Mouse (Mus musculus) embryonic facial prominence, embryonic 12.5 days (tissue): ENCODE results near the gene Rnf26. TPM values are rescaled to one million over a fixed set of nuclear protein-coding genes. Genes with fewer than 3 reads are reported as not detected.

Experiments
- ATAC-seq: fragments of 200-750 bp; cut with Nextera tagmentation; 2 replicates; pipeline ENCODE4 v1.8.0; 2017; ENCODE audit not compliant: insufficient number of reproducible peaks, insufficient read depth, low FRiP score, low TSS enrichment
- H3K27ac ChIP-seq: fragments of 300-500 bp; sonication (generic); 2 replicates; pipeline ENCODE4 v1.5.1; 2016; ENCODE audit warnings: mild to moderate bottlenecking
- H3K27me3 ChIP-seq: fragments of 300-500 bp; sonication (generic); 2 replicates; pipeline ENCODE4 v1.6.1; 2016; ENCODE audit warnings: mild to moderate bottlenecking, moderate library complexity
- H3K36me3 ChIP-seq: fragments of 300-500 bp; sonication (generic); 2 replicates; pipeline ENCODE4 v1.6.1; 2016; ENCODE audit warnings: mild to moderate bottlenecking
- H3K4me1 ChIP-seq: fragments of 300-500 bp; sonication (generic); 2 replicates; pipeline ENCODE4 v1.6.1; 2016
- H3K4me2 ChIP-seq: fragments of 300-500 bp; sonication (generic); replicated peaks from 2 replicates; pipeline ENCODE4 v1.6.1; 2016; ENCODE audit warnings: mild to moderate bottlenecking, moderate library complexity
- H3K4me3 ChIP-seq: fragments of 300-500 bp; sonication (generic); 2 replicates; pipeline ENCODE4 v1.5.1; 2016; ENCODE audit warnings: mild to moderate bottlenecking
- H3K9ac ChIP-seq: fragments of 300-500 bp; sonication (generic); 2 replicates; pipeline ENCODE4 v1.6.1; 2016; ENCODE audit warnings: mild to moderate bottlenecking, moderate library complexity
- H3K9me3 ChIP-seq: fragments of 300-500 bp; sonication (generic); 2 replicates; pipeline ENCODE4 v1.6.1; 2016; ENCODE audit warnings: mild to moderate bottlenecking, moderate library complexity
- WGBS: fragments of 180-500 bp; shearing (Covaris S2); methylation state at CpG from one replicate; pipeline ENCODE4 v1.1.7; 2016; 5-methylcytosine and 5-hydroxymethylcytosine counted together
- polyA plus RNA-seq: library from polyadenylated mRNA; unstranded; fragments of >200 nt; fragmentation: Nextera tagmentation; extraction: Ambion mirVana; gene quantifications from 2 replicates; pipeline ENCODE4 v1.2.1, GENCODE M21; 2016

Rnf26 gene
- polyA plus RNA-seq, 1 experiment from 2014 or later: 86.7 TPM

DNA sequence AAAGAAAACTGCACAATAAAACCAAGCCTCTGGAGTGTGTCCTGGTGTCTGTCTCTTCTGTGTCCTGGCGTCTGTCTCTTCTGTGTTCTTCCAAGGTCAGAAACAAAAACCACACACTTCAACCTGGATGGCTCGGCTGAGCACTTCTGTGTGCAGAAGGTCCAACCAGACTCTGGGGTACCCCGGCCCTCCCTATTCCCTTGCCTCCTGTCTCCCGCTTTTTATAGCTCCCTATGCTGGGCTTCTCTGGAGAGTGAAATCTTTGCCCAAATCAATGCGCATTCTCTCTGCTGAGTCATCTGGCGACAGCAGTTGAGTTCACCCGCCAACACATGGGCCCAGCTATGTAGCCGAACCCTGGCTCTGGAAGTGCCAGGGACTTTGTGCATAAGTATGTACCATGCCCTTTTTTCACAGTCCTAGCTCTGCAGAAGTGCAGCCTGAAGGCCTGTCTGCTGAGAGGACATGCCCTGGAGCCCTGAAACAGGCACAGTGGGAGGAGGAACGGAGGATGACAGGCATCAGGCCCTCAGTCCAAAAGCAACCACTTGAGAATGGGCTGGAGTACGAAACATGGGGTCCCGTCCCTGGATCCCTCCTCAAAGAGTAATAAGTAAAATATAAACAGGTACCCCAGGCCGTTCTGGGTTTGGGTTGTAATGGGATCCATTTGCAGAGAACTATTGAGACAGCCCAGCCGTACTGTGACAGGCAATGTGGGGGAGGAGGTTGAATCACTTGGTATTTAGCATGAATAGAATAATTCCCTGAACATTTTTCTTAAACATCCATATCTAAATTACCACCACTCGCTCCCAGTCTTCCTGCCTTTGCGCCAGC lies 64.6 kb downstream of the Rnf26 start:
- WGBS: 64% methylated on average over 15 of the region's 15 CpGs
- Histone ChIP-seq H3K27me3 (peaks cover 22% of the 10 kb centered on the region), H3K36me3 (no peaks in the 10 kb centered on the region), H3K27ac (no peak overlapping the region), H3K4me3 (no peak overlapping the region), H3K4me2 (no peak overlapping the region), H3K9ac (no peak overlapping the region), H3K9me3 (no peaks in the 10 kb centered on the region), H3K4me1 (peaks cover 18% of the 10 kb centered on the region)
- ATAC-seq: no peak

DNA sequence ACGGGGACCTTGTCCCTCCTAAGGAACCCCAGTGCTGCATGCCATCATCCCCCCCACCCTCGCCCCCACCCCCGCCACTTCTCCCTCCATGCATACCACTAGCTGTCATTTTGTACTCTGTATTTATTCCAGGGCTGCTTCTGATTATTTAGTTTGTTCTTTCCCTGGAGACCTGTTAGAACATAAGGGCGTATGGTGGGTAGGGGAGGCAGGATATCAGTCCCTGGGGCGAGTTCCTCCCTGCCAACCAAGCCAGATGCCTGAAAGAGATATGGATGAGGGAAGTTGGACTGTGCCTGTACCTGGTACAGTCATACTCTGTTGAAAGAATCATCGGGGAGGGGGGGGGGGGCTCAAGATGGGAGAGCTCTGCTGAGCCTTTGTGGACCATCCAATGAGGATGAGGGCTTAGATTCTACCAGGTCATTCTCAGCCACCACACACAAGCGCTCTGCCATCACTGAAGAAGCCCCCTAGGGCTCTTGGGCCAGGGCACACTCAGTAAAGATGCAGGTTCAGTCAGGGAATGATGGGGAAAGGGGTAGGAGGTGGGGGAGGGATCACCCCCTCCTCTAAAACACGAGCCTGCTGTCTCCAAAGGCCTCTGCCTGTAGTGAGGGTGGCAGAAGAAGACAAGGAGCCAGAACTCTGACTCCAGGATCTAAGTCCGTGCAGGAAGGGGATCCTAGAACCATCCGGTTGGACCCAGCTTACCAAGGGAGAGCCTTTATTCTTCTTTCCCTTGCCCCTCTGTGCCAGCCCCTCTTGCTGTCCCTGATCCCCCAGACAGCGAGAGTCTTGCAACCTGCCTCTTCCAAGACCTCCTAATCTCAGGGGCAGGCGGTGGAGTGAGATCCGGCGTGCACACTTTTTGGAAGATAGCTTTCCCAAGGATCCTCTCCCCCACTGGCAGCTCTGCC lies 65.5 kb downstream of the Rnf26 start:
- no peak overlapping the region for H3K9ac ChIP-seq
- H3K4me3 ChIP-seq: no peak overlapping the region
- no peak overlapping the region for H3K27ac ChIP-seq
- ATAC-seq: no peak
- H3K27me3 ChIP-seq: peaks cover 31% of the 10 kb centered on the region
- WGBS: 71% methylated on average over 14 of the region's 14 CpGs
- no peaks in the 10 kb centered on the region for H3K36me3 ChIP-seq
- no peaks in the 10 kb centered on the region for H3K9me3 ChIP-seq
- no peak overlapping the region for H3K4me2 ChIP-seq
- peaks cover 25% of the 10 kb centered on the region for H3K4me1 ChIP-seq

DNA sequence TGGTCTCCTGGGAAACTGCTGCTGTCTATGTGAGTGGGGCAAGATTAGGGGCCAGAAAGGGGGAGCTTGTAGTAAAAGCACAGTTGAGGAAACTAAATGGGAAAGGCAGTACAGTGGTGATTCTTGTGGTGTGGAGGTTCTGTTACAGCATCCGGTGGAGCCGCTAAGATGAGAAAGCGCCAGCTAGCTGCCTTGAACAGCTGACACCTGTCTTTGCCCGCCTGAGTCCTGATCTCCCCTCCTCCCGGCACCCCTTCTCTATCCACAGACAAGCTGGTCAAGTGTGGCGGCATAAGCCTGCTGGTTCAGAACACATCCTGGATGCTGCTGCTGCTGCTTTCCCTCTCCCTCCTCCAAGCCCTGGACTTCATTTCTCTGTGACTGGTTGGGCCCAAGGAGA lies 66.2 kb downstream of the Rnf26 start:
- H3K27ac ChIP-seq: no peak overlapping the region
- peaks cover 25% of the 10 kb centered on the region for H3K4me1 ChIP-seq
- no peaks in the 10 kb centered on the region for H3K9me3 ChIP-seq
- no peak overlapping the region for H3K4me2 ChIP-seq
- no peak for ATAC-seq
- H3K4me3 ChIP-seq: no peak overlapping the region
- WGBS: 56% methylated on average over 6 of the region's 6 CpGs
- peaks cover 37% of the 10 kb centered on the region for H3K27me3 ChIP-seq
- H3K9ac ChIP-seq: no peak overlapping the region
- H3K36me3 ChIP-seq: no peaks in the 10 kb centered on the region

DNA sequence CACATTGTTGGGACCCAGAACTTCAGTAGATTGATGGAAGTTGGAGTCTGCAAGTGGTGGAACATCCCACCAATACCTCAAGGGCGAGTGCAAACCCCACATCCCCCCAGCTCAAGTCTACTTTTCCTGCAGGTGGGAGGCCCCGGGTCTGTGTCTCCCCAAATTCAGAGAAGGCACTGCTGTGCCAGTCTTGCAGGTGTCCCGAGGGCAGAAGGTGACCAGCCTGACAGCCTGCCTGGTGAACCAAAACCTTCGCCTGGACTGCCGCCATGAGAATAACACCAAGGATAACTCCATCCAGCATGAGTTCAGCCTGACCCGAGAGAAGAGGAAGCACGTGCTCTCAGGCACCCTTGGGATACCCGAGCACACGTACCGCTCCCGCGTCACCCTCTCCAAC lies 66.9 kb downstream of the Rnf26 start:
- ATAC-seq: no peak
- H3K9me3 ChIP-seq: no peaks in the 10 kb centered on the region
- no peak overlapping the region for H3K4me2 ChIP-seq
- H3K4me3 ChIP-seq: no peak overlapping the region
- H3K27me3 ChIP-seq: peaks cover 44% of the 10 kb centered on the region
- H3K4me1 ChIP-seq: peaks cover 25% of the 10 kb centered on the region
- no peak overlapping the region for H3K27ac ChIP-seq
- 88% methylated on average over 12 of the region's 12 CpGs for WGBS
- H3K36me3 ChIP-seq: no peaks in the 10 kb centered on the region
- no peak overlapping the region for H3K9ac ChIP-seq

DNA sequence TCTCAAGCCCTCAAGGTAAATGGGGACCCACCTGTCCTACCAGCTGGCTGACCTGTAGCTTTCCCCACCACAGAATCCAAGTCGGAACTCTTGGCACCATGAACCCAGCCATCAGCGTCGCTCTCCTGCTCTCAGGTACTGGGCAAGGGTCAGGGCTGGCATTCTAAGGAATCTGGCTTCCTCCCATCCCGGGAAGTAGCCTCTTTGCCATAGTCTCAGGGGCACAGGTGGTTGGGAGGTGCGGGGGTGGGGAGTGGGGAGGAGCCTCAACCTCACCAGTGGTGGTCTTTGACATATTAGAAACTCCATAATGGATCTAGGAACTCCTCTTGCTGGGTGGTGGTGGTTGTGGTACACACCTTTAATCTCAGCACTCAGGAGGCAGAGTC lies 67.4 kb downstream of the Rnf26 start:
- Histone ChIP-seq H3K27me3 (peaks cover 47% of the 10 kb centered on the region), H3K36me3 (no peaks in the 10 kb centered on the region), H3K4me3 (no peak overlapping the region), H3K4me2 (no peak overlapping the region), H3K9me3 (no peaks in the 10 kb centered on the region), H3K27ac (no peak overlapping the region), H3K4me1 (peaks cover 25% of the 10 kb centered on the region), H3K9ac (no peak overlapping the region)
- no peak for ATAC-seq
- WGBS: 84% methylated on average over 5 of the region's 5 CpGs

Other genes with a start within 250 kb of the Rnf26 start
- gene Thy1, start 70.1 kb downstream of the Rnf26 start, polyA plus RNA-seq: 1.6 and 2.8 TPM in 2 replicates
- gene Usp2, start 46.5 kb downstream of the Rnf26 start, polyA plus RNA-seq: 8.8 and 10.4 TPM in 2 replicates
- 0.13 and 0.20 TPM in 2 replicates for gene Mfrp, start 11.8 kb downstream of the Rnf26 start, polyA plus RNA-seq
- gene C1qtnf5, start 6.3 kb downstream of the Rnf26 start, polyA plus RNA-seq: 0.78 and 1.3 TPM in 2 replicates
- gene Gm49380, start within 50 bp of the Rnf26 start, polyA plus RNA-seq: 0.19 and 0.33 TPM in 2 replicates
- 22.3 and 24.2 TPM in 2 replicates for gene Mcam, start 21.0 kb upstream of the Rnf26 start, polyA plus RNA-seq
- 19.6 and 20.3 TPM in 2 replicates for gene Cbl, start 120.5 kb upstream of the Rnf26 start, polyA plus RNA-seq
- not detected in 2 replicates for gene Ccdc153, start 127.2 kb upstream of the Rnf26 start, polyA plus RNA-seq
- gene Pdzd3, start 138.0 kb upstream of the Rnf26 start, polyA plus RNA-seq: 0.12 TPM in 1 of 2 replicates, not detected in the other
- gene Nlrx1, start 155.1 kb upstream of the Rnf26 start, polyA plus RNA-seq: 6.2 and 7.1 TPM in 2 replicates
- 5.9 and 6.4 TPM in 2 replicates for gene Abcg4, start 175.1 kb upstream of the Rnf26 start, polyA plus RNA-seq
- gene Hinfp, start 192.2 kb upstream of the Rnf26 start, polyA plus RNA-seq: 26.5 and 28.5 TPM in 2 replicates
- 8.5 and 9.4 TPM in 2 replicates for gene C2cd2l, start 206.8 kb upstream of the Rnf26 start, polyA plus RNA-seq
- gene Dpagt1, start 212.5 kb upstream of the Rnf26 start, polyA plus RNA-seq: 37.2 and 39.1 TPM in 2 replicates
- gene H2afx, start 221.2 kb upstream of the Rnf26 start, polyA plus RNA-seq: 399 and 416 TPM in 2 replicates
- 126 TPM in 2 replicates for gene Hmbs, start 230.7 kb upstream of the Rnf26 start, polyA plus RNA-seq
- 28.3 and 32.4 TPM in 2 replicates for gene Vps11, start 248.2 kb upstream of the Rnf26 start, polyA plus RNA-seq